8 mouse cellular contexts compared by ENCODE assay signal in the genomic region with DNA sequence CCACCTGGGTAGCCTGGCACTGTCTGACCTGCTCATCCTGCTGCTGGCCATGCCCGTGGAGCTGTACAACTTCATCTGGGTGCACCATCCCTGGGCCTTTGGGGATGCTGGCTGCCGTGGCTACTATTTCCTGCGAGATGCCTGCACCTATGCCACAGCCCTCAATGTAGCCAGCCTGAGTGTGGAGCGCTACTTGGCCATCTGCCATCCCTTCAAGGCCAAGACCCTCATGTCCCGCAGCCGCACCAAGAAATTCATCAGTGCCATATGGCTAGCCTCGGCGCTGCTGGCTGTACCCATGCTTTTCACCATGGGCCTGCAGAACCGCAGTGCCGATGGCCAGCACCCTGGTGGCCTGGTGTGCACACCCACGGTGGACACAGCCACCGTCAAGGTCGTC. TPM values are rescaled to one million over a fixed set of nuclear protein-coding genes. Genes with fewer than 3 reads are reported as not detected.
A peak's percentile ranks its signal among the peaks of the same experiment; 100 is the strongest.
DNase-seq lines count a peak whose midpoint lies in the region; ATAC-seq and TF ChIP-seq lines count a peak whose summit lies in the region.
"Had no signal": no experiment of that assay in that cellular context is flagged by ENCODE, and none has a peak within 500 bp of the region (broad histone marks: within the 10 kb centered on the region; RNA-seq: fewer than 3 reads in every experiment).

No protein-coding gene starts in this region.

- DNase-seq in heart, postnatal 25 days (ENCODE audit: low spot score) = no peak
- no peak for DNase-seq in stomach, postnatal 0 days (ENCODE audit: low spot score)
- no peak for DNase-seq in adrenal gland, adult 2 months

- peaks cover 65% of the 10 kb centered on the region for H3K27me3 ChIP-seq in heart, embryonic 15.5 days
- H3K27me3 ChIP-seq in stomach, embryonic 14.5 days (ENCODE audit: control insufficient read depth, insufficient read depth, low read length) = peaks cover 9% of the 10 kb centered on the region; the same call in 1 of the 2 replicates
- peaks cover 6% of the 10 kb centered on the region for H3K27me3 ChIP-seq in stomach, postnatal 0 days (ENCODE audit: control insufficient read depth, insufficient read depth, low read length)
- peaks cover 35% of the 10 kb centered on the region for H3K27me3 ChIP-seq in intestine, embryonic 15.5 days (replicated peaks)

- no peak for TF ChIP-seq CTCF in stomach, postnatal 0 days (IDR thresholded peaks at IDR 0.05; ENCODE audit: low read depth)

- H3K4me2 ChIP-seq in heart, embryonic 15.5 days = 0 out of 2 replicates have a peak overlapping the region, but pooled peaks have one; percentile 0
- peak overlapping the region; percentile 66 for H3K4me2 ChIP-seq in stomach, embryonic 14.5 days (replicated peaks; ENCODE audit: low read depth, low read length)
- no peak overlapping the region for H3K4me2 ChIP-seq in stomach, postnatal 0 days (replicated peaks; ENCODE audit: low read depth)
- H3K4me2 ChIP-seq in intestine, embryonic 15.5 days (replicated peaks) = peak overlapping the region; percentile 61
- H3K4me2 ChIP-seq: liver, embryonic 15.5 days had no signal

- H3K9ac ChIP-seq in heart, embryonic 15.5 days = no peak overlapping the region
- H3K9ac ChIP-seq in stomach, embryonic 14.5 days (replicated peaks; ENCODE audit: low read depth, low read length) = no peak overlapping the region
- no peak overlapping the region for H3K9ac ChIP-seq in stomach, postnatal 0 days (ENCODE audit: low read length)
- 0 out of 2 replicates have a peak overlapping the region, but pooled peaks have one; percentile 8 for H3K9ac ChIP-seq in intestine, embryonic 15.5 days
- H3K9ac ChIP-seq: liver, embryonic 15.5 days had no signal

- no peaks in the 10 kb centered on the region for H3K36me3 ChIP-seq in heart, embryonic 15.5 days
- H3K36me3 ChIP-seq in stomach, embryonic 14.5 days (ENCODE audit: control insufficient read depth, insufficient read depth, low read length) = no peaks in the 10 kb centered on the region
- H3K36me3 ChIP-seq in stomach, postnatal 0 days (ENCODE audit: control insufficient read depth, insufficient read depth, low read length) = no peaks in the 10 kb centered on the region
- H3K36me3 ChIP-seq in intestine, embryonic 15.5 days = no peaks in the 10 kb centered on the region
- H3K36me3 ChIP-seq: liver, embryonic 15.5 days had no signal

- WGBS in heart, embryonic 15.5 days = 34% methylated on average over 13 of the region's 13 CpGs
- 37% methylated on average over 13 of the region's 13 CpGs for WGBS in stomach, embryonic 14.5 days
- 42% methylated on average over 13 of the region's 13 CpGs for WGBS in stomach, postnatal 0 days
- WGBS in intestine, embryonic 15.5 days = 29% methylated on average over 13 of the region's 13 CpGs

- intact Hi-C loops in heart, postnatal 25 days (cut with DNase I) = no loop called here

- H3K27ac ChIP-seq in heart, embryonic 15.5 days = no peak overlapping the region
- peak overlapping the region; percentile 6; the same call in 1 of the 2 replicates for H3K27ac ChIP-seq in stomach, embryonic 14.5 days (ENCODE audit: low read length)
- H3K27ac ChIP-seq in stomach, postnatal 0 days (replicated peaks) = no peak overlapping the region
- H3K27ac ChIP-seq in intestine, embryonic 15.5 days = peak overlapping the region; percentile 82
- H3K27ac ChIP-seq: liver, embryonic 15.5 days had no signal

- peaks cover 22% of the 10 kb centered on the region for H3K4me1 ChIP-seq in heart, embryonic 15.5 days (replicated peaks)
- peaks cover 27% of the 10 kb centered on the region for H3K4me1 ChIP-seq in stomach, embryonic 14.5 days (ENCODE audit: control insufficient read depth, insufficient read depth, low read length)
- H3K4me1 ChIP-seq in stomach, postnatal 0 days (replicated peaks; ENCODE audit: control insufficient read depth, insufficient read depth) = no peaks in the 10 kb centered on the region
- peaks cover 33% of the 10 kb centered on the region for H3K4me1 ChIP-seq in intestine, embryonic 15.5 days (replicated peaks)
- H3K4me1 ChIP-seq: liver, embryonic 15.5 days had no signal

- ATAC-seq in heart, embryonic 15.5 days (replicated peaks; ENCODE audit: insufficient number of reproducible peaks, insufficient read depth, low FRiP score, low read depth) = no peak
- ATAC-seq in stomach, embryonic 14.5 days (ENCODE audit: insufficient number of reproducible peaks, insufficient read depth, low FRiP score, low read depth) = no peak
- no peak for ATAC-seq in stomach, postnatal 0 days (ENCODE audit: low FRiP score, low TSS enrichment)
- ATAC-seq in intestine, embryonic 15.5 days = 0 out of 2 replicates have a peak, but pooled peaks have one; percentile 10
- ATAC-seq in megakaryocyte, adult 5-6 weeks (ENCODE audit: poor library complexity, severe bottlenecking) = no peak

- no peak for TF ChIP-seq EP300 in stomach, postnatal 0 days (optimal IDR thresholded peaks at IDR 0.05)

- no peaks in the 10 kb centered on the region for H3K9me3 ChIP-seq in heart, embryonic 15.5 days (replicated peaks)
- no peaks in the 10 kb centered on the region for H3K9me3 ChIP-seq in stomach, embryonic 14.5 days (ENCODE audit: control insufficient read depth, low read depth, low read length)
- H3K9me3 ChIP-seq in stomach, postnatal 0 days (ENCODE audit: control insufficient read depth, low read length) = no peaks in the 10 kb centered on the region
- H3K9me3 ChIP-seq in intestine, embryonic 15.5 days = no peaks in the 10 kb centered on the region
- H3K9me3 ChIP-seq: liver, embryonic 15.5 days had no signal

- 0 out of 2 replicates have a peak overlapping the region, but pooled peaks have one; percentile 7 for H3K4me3 ChIP-seq in heart, embryonic 15.5 days
- H3K4me3 ChIP-seq in stomach, embryonic 14.5 days (ENCODE audit: low read depth, low read length) = no peak overlapping the region
- no peak overlapping the region for H3K4me3 ChIP-seq in stomach, postnatal 0 days (ENCODE audit: low read depth, low read length)
- H3K4me3 ChIP-seq in intestine, embryonic 15.5 days (replicated peaks) = peak overlapping the region; percentile 35
- H3K4me3 ChIP-seq: liver, embryonic 15.5 days had no signal

RNA-seq across cellular contexts. Expression of gene Ntsr1, which starts 0.9 kb away (rescaled TPM):
- 1.2 and 1.8 TPM in 2 replicates for polyA plus RNA-seq in heart, embryonic 15.5 days (2015; fragmentation: Nextera tagmentation; extraction: Ambion mirVana)
- total RNA-seq in heart, postnatal 25 days (2021) = not detected
- 1.7 and 2.0 TPM in 2 replicates for polyA plus RNA-seq in stomach, embryonic 14.5 days (2014; fragmentation: Nextera tagmentation; extraction: Ambion mirVana)
- polyA plus RNA-seq in stomach, postnatal 0 days (2015; fragmentation: Nextera tagmentation; extraction: Ambion mirVana) = 0.11 and 0.12 TPM in 2 replicates
- polyA plus RNA-seq in intestine, embryonic 15.5 days (2015; fragmentation: Nextera tagmentation; extraction: Ambion mirVana) = 2.4 and 2.8 TPM in 2 replicates
- not detected for total RNA-seq in adrenal gland, adult 2 months (2021)
- not detected in 2 replicates for polyA plus RNA-seq in adrenal gland, adult 2 months (2012; rRNA removed)
- total RNA-seq in megakaryocyte, adult 5-6 weeks (2015) = not detected in 2 replicates
- total RNA-seq in megakaryocyte, adult 5-6 weeks (2017) = not detected in 2 replicates

RNA-seq across cellular contexts. Expression of gene Slco4a1, which starts 44.7 kb away (rescaled TPM):
- polyA plus RNA-seq in heart, embryonic 15.5 days (2015; fragmentation: Nextera tagmentation; extraction: Ambion mirVana) = 0.26 and 1.6 TPM in 2 replicates
- not detected for total RNA-seq in heart, postnatal 25 days (2021)
- 3.1 and 3.4 TPM in 2 replicates for polyA plus RNA-seq in stomach, embryonic 14.5 days (2014; fragmentation: Nextera tagmentation; extraction: Ambion mirVana)
- 4.2 and 5.6 TPM in 2 replicates for polyA plus RNA-seq in stomach, postnatal 0 days (2015; fragmentation: Nextera tagmentation; extraction: Ambion mirVana)
- 2.3 and 2.8 TPM in 2 replicates for polyA plus RNA-seq in intestine, embryonic 15.5 days (2015; fragmentation: Nextera tagmentation; extraction: Ambion mirVana)
- total RNA-seq in adrenal gland, adult 2 months (2021) = 1 to 10 TPM; 2.7 to 3.0 TPM
- 0.74 and 0.83 TPM in 2 replicates for polyA plus RNA-seq in adrenal gland, adult 2 months (2012; rRNA removed)
- total RNA-seq in megakaryocyte, adult 5-6 weeks (2015) = 2.6 and 2.7 TPM in 2 replicates
- 2.5 and 2.7 TPM in 2 replicates for total RNA-seq in megakaryocyte, adult 5-6 weeks (2017)

Comparison
In these comparisons a context has a peak if more than half of its experiments do, and no peak if none do; other contexts are left out.
1. H3K27ac ChIP-seq: peak in stomach, embryonic 14.5 days (single experiment) and intestine, embryonic 15.5 days (single experiment); none in heart, embryonic 15.5 days (single experiment) and stomach, postnatal 0 days (single experiment).
2. H3K4me3 ChIP-seq: peak in heart, embryonic 15.5 days (single experiment) and intestine, embryonic 15.5 days (single experiment); none in stomach, embryonic 14.5 days (single experiment) and stomach, postnatal 0 days (single experiment).